Mouse (Mus musculus): ENCODE results near the gene Proca1.
A peak's percentile ranks its signal among the peaks of the same experiment; 100 is the strongest.

The Proca1 gene

GRCm38 (mm10) chr11:78165761-78166109, 27.5 kb upstream of the Proca1 start:
- peak; percentile 72 to 78 for DNase-seq (ENCODE audit: low spot score in 2 of 2)

GRCm38 (mm10) chr11:78166161-78166560, 27.0 kb upstream of the Proca1 start:
- DNase-seq (ENCODE audit: low spot score in 2 of 2) = no peak

DNA sequence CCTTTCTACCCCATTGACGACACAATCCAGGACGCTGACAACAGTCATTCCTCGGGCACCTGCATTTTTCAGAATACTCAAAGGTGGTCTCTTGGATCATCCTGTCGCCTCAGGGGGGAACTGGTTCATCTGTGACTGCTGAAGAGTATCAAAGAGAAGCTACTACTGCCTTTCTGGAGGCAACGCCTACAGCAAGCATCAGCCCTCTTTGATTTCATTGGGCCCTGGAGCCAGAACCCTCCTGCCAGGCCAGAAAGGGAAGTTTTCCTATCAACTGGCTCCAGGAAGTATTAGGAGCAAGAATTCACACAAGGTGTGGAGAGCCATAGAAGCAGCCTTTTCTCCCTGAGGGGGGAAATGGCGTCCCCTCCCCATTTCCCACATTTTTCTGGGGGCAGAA, 26.6 kb upstream of the Proca1 start:
- no peak for DNase-seq (ENCODE audit: low spot score in 2 of 2)

DNA sequence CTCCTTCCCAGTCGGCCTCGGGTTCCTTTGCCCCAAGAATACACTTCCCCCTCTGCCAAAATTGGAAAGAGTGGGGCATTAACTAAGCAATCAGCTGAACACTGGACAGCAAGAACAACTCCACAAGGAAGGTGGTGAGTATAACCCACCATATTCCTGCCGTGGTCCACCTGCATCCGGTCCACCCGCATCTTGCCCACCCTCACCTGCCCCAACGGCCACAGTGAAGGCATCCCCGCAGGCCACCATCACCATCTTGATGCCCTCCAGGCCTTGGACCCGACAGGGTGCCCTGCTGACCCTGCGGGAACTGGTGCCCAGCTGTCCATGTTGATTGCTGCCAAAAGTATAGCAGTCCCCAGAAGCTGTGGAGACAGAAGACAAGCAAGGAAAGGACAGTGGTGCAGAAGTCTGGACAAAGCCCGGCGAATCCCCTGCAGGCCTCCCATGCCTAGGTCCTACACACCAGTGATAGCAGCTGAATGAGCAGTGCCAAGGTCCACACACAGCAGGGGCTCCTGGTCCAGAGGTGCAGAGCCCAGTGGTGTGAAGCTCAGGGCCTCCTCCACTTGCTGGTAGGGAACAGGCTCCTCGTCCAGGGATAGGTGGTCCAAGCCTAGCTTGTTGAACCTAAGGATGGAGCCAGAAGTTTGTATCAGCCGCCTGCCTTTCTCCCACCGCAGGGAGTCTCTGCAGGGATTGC, 25.8 kb upstream of the Proca1 start:
- no peak for DNase-seq (ENCODE audit: low spot score in 2 of 2)

- DNase-seq (ENCODE audit: low spot score in 2 of 2) = no peak
Observed at GRCm38 (mm10) chr11:78168541-78169468, 24.4 kb upstream of the Proca1 start.

DNA sequence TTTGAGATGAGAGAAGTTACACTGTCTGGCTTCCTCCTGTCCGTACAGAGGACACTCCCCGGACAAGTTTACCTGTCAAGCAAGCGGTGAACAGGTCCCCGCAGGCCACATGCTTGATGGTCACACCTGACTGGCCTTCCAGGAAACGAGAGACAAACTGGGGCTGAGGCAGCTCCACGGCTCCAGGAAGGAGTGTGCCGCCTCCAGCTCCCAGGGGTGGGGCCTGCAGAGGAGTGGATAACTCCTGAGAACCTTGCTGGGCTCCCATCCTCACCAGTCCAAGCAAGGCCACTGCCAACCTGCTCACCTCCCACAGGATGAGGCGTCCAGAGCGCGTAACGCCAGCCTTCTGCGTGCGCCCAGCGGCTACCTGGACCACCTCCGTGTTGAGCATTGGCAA, 22.9 kb upstream of the Proca1 start:
- DNase-seq (ENCODE audit: low spot score in 2 of 2) = no peak

- DNase-seq (ENCODE audit: low spot score in 2 of 2) = no peak
Observed at GRCm38 (mm10) chr11:78171328-78171727, 21.9 kb upstream of the Proca1 start.

- DNase-seq (ENCODE audit: low spot score in 2 of 2) = peak in 1 of 2 experiments; percentile 38
Observed at GRCm38 (mm10) chr11:78172034-78172747, 21.0 kb upstream of the Proca1 start.

DNA sequence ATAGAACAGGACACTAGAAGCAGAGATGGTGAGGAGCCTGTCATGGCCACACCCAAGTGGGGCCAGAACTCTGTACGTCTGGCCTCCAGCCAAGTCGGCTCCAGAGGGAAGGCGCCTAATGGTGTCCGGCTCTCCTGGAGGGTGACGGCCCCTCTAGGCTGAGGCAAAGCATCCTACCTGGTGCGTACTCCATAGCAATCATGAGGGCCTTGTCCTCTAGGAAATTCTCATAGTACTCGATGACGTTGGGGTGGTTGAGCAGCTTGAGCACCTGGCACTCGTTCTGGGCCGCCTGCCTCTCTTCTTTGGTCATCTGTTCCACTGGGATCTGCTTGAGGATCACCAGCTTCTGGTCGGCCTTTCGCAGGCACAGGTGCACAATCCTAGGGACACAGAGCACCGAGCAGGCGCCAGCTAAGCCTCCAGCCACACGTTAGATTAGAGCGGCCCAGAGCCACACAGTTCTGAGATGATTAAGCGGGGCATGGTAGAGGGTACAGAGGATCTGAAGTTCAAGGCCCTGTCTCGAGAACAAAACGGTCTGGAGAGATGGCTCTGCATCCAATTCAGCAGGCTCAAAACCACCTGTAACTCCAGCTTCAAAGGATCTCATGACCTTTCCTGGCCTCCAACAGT, 20.3 kb upstream of the Proca1 start:
- no peak for DNase-seq (ENCODE audit: low spot score in 2 of 2)

GRCm38 (mm10) chr11:78174506-78174905, 18.7 kb upstream of the Proca1 start:
- DNase-seq (ENCODE audit: low spot score in 2 of 2) = no peak

DNA sequence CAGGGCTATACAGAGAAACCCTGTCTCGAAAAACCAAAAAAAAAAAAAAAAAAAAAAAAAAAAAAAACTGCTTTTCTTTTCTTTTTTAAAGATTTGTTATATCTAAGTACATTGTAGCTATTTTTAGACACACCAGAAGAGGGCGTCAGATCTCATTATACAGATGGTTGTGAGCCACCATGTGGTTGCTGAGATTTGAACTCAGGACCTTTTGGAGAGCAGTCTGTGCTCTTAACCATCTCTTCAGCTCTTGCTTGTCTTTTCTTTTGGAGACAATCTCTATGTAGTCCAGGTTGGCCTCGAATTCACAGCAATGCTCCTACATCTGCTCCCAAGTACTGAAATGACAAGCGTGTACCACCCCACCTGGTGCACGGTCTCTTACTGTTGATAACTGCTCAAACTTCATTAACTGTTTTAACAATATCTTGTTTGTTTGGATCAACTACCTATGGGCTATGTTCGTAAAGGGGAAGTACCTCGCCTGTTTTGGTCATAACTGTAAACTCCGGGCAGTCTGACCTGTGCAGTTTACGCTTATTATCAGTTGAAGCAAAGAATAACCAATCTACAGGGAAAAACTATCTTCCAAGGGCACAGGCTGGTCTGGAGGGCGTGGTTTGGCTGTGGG, 17.3 kb upstream of the Proca1 start:
- DNase-seq (ENCODE audit: low spot score in 2 of 2) = no peak

- DNase-seq (ENCODE audit: low spot score in 2 of 2) = peak; percentile 87 to 89
Observed at GRCm38 (mm10) chr11:78176402-78176862, 16.8 kb upstream of the Proca1 start, which contains the start of the genes Nek8 and Tlcd1. Gene Nek8, minus strand, starts transcription at chr11:78176675. Gene Tlcd1, plus strand, starts transcription at chr11:78176711.

DNA sequence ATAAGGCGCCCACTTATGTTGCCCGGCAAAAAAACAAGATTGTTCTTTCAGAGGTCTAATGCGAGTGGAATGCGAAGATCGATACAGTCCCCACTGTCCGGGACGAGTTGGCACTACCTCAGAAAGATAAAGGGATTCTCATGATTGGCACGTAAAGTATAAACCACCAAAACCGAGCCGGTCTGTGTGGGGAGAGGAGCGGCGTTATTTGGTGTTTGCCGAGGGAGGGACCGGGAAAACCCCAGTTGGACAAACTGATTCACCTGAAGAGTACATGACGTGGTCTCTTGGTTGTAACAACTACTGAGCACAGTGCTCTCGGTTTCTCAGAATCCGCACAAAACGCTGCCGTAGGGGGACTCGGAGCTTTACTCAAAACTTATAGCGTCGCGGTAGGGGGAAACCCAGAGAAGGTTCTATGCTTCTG, 16.3 kb upstream of the Proca1 start:
- DNase-seq (ENCODE audit: low spot score in 2 of 2) = peak in 1 of 2 experiments; percentile 33

DNA sequence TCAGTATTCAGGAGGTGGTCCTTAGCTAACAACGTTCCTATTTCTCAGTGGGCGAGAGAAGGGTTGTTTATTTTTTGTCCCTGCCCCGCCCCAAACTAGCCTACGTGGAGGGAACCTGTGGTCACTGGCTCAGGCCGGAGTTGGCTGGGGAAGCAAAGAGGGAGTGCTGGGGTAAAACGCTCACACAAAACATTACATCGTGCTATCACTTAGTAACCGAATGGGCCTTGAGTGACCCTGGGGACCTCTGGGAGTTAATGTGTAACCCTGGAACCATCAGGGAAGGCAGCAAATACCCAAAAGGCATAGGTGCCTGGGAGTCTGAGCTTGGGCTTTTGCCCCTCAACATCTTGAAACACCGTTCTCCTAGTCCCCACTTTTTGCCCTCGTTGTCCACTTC, 15.8 kb upstream of the Proca1 start:
- no peak for DNase-seq (ENCODE audit: low spot score in 2 of 2)

DNA sequence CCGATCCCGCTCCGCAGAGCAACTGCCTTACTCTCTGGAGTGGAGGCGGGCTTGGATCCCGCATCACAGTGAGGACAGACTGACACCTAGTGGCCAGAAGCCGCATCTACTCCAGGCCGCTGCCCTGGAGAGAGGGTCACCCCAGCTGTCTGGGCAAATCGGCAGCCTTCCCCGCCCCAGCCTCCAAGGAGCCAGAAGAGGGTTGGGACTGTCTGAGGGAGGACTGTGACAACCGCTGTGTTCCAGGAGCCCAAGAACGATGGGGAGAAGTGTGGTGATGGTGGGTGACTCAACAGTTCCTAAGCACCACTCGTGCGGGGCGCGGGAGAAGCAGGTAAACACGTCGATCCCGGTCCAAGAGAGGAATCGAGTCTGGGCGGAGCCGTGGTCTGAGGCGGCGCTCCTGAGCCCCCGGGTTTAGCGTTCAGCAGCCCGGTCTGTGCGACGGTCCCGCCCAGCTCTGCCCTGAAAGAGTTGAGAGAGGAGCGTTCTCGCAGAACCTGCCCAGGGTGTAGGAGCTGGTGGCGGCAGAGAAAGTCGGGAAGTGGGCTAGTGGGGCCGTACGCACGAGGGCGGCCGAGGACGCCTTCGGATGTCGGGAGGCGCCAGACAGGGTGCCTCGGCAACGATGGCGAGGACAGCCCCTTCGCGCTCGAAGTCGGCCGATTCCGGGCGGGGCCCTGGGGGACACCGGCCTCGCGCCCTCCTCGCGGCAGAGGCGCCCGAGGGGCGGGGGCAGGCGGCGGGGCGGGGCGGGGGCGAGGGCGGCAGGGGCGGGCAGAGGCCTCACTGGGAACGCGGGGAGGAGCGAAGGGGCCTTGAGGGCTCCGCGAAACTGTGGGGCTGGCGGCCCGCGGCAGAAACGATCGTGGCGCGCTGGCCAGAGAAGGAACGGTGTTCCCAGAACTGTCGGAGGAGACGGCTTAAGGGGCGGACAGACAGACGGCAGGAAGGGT, 15.0 kb upstream of the Proca1 start:
- DNase-seq (ENCODE audit: low spot score in 2 of 2) = peak; percentile 94 to 95

DNA sequence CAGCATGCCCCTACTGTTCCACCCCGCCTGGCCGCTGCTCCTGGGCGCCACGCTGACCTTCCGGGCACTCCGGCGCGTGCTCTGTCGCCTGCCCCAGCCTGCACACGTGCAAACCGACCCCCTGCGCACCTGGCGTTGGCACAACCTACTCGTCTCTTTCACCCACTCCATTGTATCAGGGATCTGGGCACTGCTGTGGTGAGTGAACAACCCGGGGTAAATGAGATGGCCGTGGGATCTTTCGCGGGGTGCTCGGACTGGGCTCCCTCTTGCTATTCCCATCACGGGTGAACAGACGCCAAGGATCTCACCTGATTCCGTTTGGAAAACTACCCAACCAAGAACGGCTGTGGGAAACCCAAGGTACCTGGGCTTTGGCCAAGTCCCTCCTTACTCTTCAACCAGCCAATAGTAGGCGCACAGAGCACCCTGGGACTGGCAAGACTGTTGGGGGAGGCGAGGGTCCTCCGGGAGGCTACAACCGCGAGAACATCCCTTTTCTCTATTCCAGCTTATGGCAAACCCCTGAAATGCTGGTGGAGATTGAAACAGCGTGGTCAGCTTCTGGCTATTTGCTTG, 14.2 kb upstream of the Proca1 start:
- DNase-seq (ENCODE audit: low spot score in 2 of 2) = peak; percentile 86 to 90

GRCm38 (mm10) chr11:78179438-78179999, 13.7 kb upstream of the Proca1 start:
- DNase-seq (ENCODE audit: low spot score in 2 of 2) = no peak

- no peak for DNase-seq (ENCODE audit: low spot score in 2 of 2)
Observed at GRCm38 (mm10) chr11:78180081-78180761, 13.0 kb upstream of the Proca1 start.

Data from right cerebral cortex, postnatal 10 days (tissue).